Mouse (Mus musculus): ENCODE data around the gene Rtn4rl1.

- TF ChIP-seq MAX (IDR thresholded peaks at IDR 0.05), result no peak
- TF ChIP-seq USF1 (IDR thresholded peaks at IDR 0.05; ENCODE audit: low read depth), result no peak
- TF ChIP-seq CTCF (IDR thresholded peaks at IDR 0.05; ENCODE audit: control insufficient read depth, insufficient read depth, insufficient read length), result no peak
- TF ChIP-seq MYOG (IDR thresholded peaks at IDR 0.05; ENCODE audit: control insufficient read depth, extremely low read depth, insufficient read length), result no peak
- no peak for TF ChIP-seq FOSL1 (IDR thresholded peaks at IDR 0.05; ENCODE audit: insufficient read depth, low read length, poor library complexity, severe bottlenecking)
Measured at GRCm38 (mm10) chr11:75213372-75214080, 19.9 kb downstream of the Rtn4rl1 start.

Measured in C2C12 (cell line).